Mouse (Mus musculus): ENCODE measurements around the gene Gatad2a. TPM values are rescaled to one million over a fixed set of nuclear protein-coding genes. Genes with fewer than 3 reads are reported as not detected.

Gene Gatad2a
- polyA plus RNA-seq, 2 experiments: 18.3 to 22.7 TPM

- H3K27ac ChIP-seq: no peak overlapping the region
- TF ChIP-seq EP300 (IDR thresholded peaks at IDR 0.05; ENCODE audit: low read depth): no peak
- no peak for TF ChIP-seq CTCF (IDR thresholded peaks at IDR 0.05; ENCODE audit: low read depth)
- DNase-seq (ENCODE audit: low read depth in 3 of 3, low spot score in 3 of 3) (no peak), ATAC-seq (ENCODE audit: insufficient read depth) (no peak)
- H3K9me3 ChIP-seq (ENCODE audit: control insufficient read depth, low read length): no peaks in the 10 kb centered on the region
- 72% methylated on average over 13 of the region's 13 CpGs for whole genome bisulfite sequencing (ENCODE audit: insufficient replicate concordance)
- no peaks in the 10 kb centered on the region for H3K36me3 ChIP-seq (replicated peaks; ENCODE audit: control insufficient read depth, insufficient read depth, low read depth)
- H3K4me3 ChIP-seq (ENCODE audit: insufficient read depth in 1 of 2, low read depth in 2 of 2, low read length in 2 of 2): no peak overlapping the region
- H3K4me2 ChIP-seq (ENCODE audit: low read depth): no peak overlapping the region
- H3K27me3 ChIP-seq (ENCODE audit: control insufficient read depth, insufficient read depth, low read length): peaks cover 6% of the 10 kb centered on the region
- no peak overlapping the region for H3K9ac ChIP-seq (replicated peaks)
- no peaks in the 10 kb centered on the region for H3K4me1 ChIP-seq (replicated peaks; ENCODE audit: control insufficient read depth in 2 of 2, insufficient read depth in 2 of 2, low read length in 1 of 2)
These were observed 121.5 kb downstream of the Gatad2a start for GRCm38 (mm10) chr8:69874654-69875053.

DNA sequence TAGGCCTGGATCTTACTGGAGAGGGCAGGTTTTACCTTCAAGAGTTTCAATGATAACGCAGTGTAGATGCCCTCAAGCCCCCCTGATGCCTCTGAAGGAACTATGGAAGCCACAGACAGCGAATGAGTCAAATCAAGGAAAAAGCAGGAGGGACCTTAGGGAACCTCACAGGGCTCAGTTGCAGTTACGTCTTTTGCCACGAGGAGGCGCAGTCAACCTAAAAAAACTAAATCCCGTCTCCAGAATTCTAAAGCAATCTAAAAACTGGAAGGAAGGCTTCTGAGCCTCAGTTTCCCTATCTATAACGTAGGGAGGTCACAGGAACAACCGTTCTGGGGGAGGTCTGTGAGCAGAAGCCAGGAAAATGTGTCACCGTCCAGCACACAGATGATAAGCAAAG, 122.0 kb downstream of the Gatad2a start:
- DNase-seq (ENCODE audit: low read depth in 3 of 3, low spot score in 3 of 3) (peak in 1 of 3 experiments; percentile 44), ATAC-seq (ENCODE audit: insufficient read depth) (no peak)
- TF ChIP-seq CTCF (IDR thresholded peaks at IDR 0.05; ENCODE audit: low read depth) (peak; percentile 80), EP300 (IDR thresholded peaks at IDR 0.05; ENCODE audit: low read depth) (no peak)
- no peak overlapping the region for H3K4me3 ChIP-seq (ENCODE audit: insufficient read depth in 1 of 2, low read depth in 2 of 2, low read length in 2 of 2)
- H3K9ac ChIP-seq (replicated peaks): no peak overlapping the region
- no peak overlapping the region for H3K4me2 ChIP-seq (ENCODE audit: low read depth)
- no peaks in the 10 kb centered on the region for H3K4me1 ChIP-seq (replicated peaks; ENCODE audit: control insufficient read depth in 2 of 2, insufficient read depth in 2 of 2, low read length in 1 of 2)
- H3K36me3 ChIP-seq (replicated peaks; ENCODE audit: control insufficient read depth, insufficient read depth, low read depth): no peaks in the 10 kb centered on the region
- H3K27ac ChIP-seq: no peak overlapping the region
- peaks cover 1% of the 10 kb centered on the region; the same call in 1 of the 2 replicates for H3K27me3 ChIP-seq (ENCODE audit: control insufficient read depth, insufficient read depth, low read length)
- 12% methylated on average over 9 of the region's 9 CpGs for WGBS (ENCODE audit: insufficient replicate concordance)
- H3K9me3 ChIP-seq (ENCODE audit: control insufficient read depth, low read length): no peaks in the 10 kb centered on the region

- DNase-seq (ENCODE audit: low read depth in 3 of 3, low spot score in 3 of 3) (no peak), ATAC-seq (ENCODE audit: insufficient read depth) (no peak)
- H3K9ac ChIP-seq (replicated peaks): no peak overlapping the region
- H3K36me3 ChIP-seq (replicated peaks; ENCODE audit: control insufficient read depth, insufficient read depth, low read depth): no peaks in the 10 kb centered on the region
- H3K27ac ChIP-seq: no peak overlapping the region
- no peaks in the 10 kb centered on the region for H3K4me1 ChIP-seq (replicated peaks; ENCODE audit: control insufficient read depth in 2 of 2, insufficient read depth in 2 of 2, low read length in 1 of 2)
- H3K9me3 ChIP-seq (ENCODE audit: control insufficient read depth, low read length): no peaks in the 10 kb centered on the region
- no peak overlapping the region for H3K4me2 ChIP-seq (ENCODE audit: low read depth)
- TF ChIP-seq CTCF (IDR thresholded peaks at IDR 0.05; ENCODE audit: low read depth) (no peak), EP300 (IDR thresholded peaks at IDR 0.05; ENCODE audit: low read depth) (no peak)
- no peak overlapping the region for H3K4me3 ChIP-seq (ENCODE audit: insufficient read depth in 1 of 2, low read depth in 2 of 2, low read length in 2 of 2)
- 57% methylated on average over 6 of the region's 6 CpGs for WGBS (ENCODE audit: insufficient replicate concordance)
- no peaks in the 10 kb centered on the region for H3K27me3 ChIP-seq (ENCODE audit: control insufficient read depth, insufficient read depth, low read length)
These were observed 125.3 kb downstream of the Gatad2a start for GRCm38 (mm10) chr8:69870907-69871306.

GRCm38 (mm10) chr8:69870003-69870765, 126.0 kb downstream of the Gatad2a start:
- no peak overlapping the region for H3K4me2 ChIP-seq (ENCODE audit: low read depth)
- no peak overlapping the region for H3K27ac ChIP-seq
- WGBS (ENCODE audit: insufficient replicate concordance): 72% methylated on average over 11 of the region's 11 CpGs
- TF ChIP-seq CTCF (IDR thresholded peaks at IDR 0.05; ENCODE audit: low read depth) (no peak), EP300 (IDR thresholded peaks at IDR 0.05; ENCODE audit: low read depth) (no peak)
- no peak overlapping the region for H3K4me3 ChIP-seq (ENCODE audit: insufficient read depth in 1 of 2, low read depth in 2 of 2, low read length in 2 of 2)
- no peaks in the 10 kb centered on the region for H3K27me3 ChIP-seq (ENCODE audit: control insufficient read depth, insufficient read depth, low read length)
- H3K9me3 ChIP-seq (ENCODE audit: control insufficient read depth, low read length): no peaks in the 10 kb centered on the region
- ATAC-seq (ENCODE audit: insufficient read depth) (no peak), DNase-seq (ENCODE audit: low read depth in 3 of 3, low spot score in 3 of 3) (no peak)
- H3K36me3 ChIP-seq (replicated peaks; ENCODE audit: control insufficient read depth, insufficient read depth, low read depth): no peaks in the 10 kb centered on the region
- H3K4me1 ChIP-seq (replicated peaks; ENCODE audit: control insufficient read depth in 2 of 2, insufficient read depth in 2 of 2, low read length in 1 of 2): no peaks in the 10 kb centered on the region
- no peak overlapping the region for H3K9ac ChIP-seq (replicated peaks)

DNA sequence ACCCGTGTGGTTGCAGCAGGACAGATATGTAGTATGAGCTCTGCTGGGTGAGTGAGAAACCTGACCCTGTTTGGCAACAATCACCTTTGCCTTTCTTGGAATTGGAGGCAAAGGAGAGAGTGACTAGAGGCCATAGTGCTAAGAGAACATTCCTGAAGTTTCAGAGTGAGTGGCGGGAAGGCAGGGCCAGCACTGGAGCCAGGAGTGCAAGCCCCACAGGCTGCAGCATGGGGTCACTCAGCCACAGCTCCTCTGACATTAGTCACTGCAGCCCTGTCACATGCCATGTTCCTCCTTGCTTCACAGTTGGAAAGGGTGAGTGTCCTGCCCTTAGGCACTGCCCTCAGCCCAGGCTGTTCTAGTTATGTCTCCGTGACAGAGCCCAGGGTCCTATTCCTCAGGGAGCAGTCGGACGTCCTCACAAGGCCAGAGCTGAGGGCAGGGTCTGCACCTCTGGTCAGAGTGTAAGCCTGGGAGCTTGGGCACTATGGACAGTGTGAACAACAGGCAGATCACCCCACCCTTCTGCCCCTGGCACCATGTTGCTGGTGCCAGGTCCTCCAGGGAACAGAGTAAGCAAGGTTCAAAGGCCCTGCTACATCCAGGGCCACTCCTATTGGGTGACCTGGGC, 128.4 kb downstream of the Gatad2a start:
- Histone ChIP-seq H3K4me1 (replicated peaks; ENCODE audit: control insufficient read depth in 2 of 2, insufficient read depth in 2 of 2, low read length in 1 of 2) (peaks cover 2 to 9% of the 10 kb centered on the region in 2 experiments; a peak in 2 of 4 replicates), H3K27me3 (ENCODE audit: control insufficient read depth, insufficient read depth, low read length) (no peaks in the 10 kb centered on the region), H3K36me3 (replicated peaks; ENCODE audit: control insufficient read depth, insufficient read depth, low read depth) (no peaks in the 10 kb centered on the region), H3K27ac (no peak overlapping the region), H3K4me3 (ENCODE audit: insufficient read depth in 1 of 2, low read depth in 2 of 2, low read length in 2 of 2) (no peak overlapping the region), H3K9me3 (ENCODE audit: control insufficient read depth, low read length) (no peaks in the 10 kb centered on the region), H3K4me2 (ENCODE audit: low read depth) (no peak overlapping the region), H3K9ac (replicated peaks) (no peak overlapping the region)
- 71% methylated on average over 5 of the region's 5 CpGs for WGBS (ENCODE audit: insufficient replicate concordance)
- TF ChIP-seq CTCF (IDR thresholded peaks at IDR 0.05; ENCODE audit: low read depth) (no peak), EP300 (IDR thresholded peaks at IDR 0.05; ENCODE audit: low read depth) (no peak)
- ATAC-seq (ENCODE audit: insufficient read depth) (no peak), DNase-seq (ENCODE audit: low read depth in 3 of 3, low spot score in 3 of 3) (no peak)
